9 mouse cellular contexts compared by ENCODE assay signal in the genomic region with DNA sequence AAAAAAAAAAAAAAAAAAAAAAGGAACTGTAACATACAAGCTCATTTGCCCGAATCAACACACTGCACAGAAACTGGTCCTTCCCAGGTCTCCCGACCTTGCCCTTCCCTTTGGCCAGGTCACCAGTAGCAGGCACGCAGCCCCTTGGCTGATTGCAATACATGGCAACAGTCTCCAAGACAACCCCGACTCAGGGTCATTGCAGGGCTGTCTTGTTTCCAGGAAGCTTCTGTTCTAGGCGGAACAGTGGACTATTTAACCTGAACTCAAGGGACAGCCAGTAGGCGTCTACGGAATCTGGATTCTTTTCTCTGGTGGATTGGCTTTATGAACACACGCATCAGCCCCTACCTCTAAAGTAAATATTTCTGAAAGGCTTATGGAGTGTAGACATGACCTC.
DNase-seq lines count a peak whose midpoint lies in the region; ATAC-seq lines count a peak whose summit lies in the region.
"Had no signal": no experiment of that assay in that cellular context is flagged by ENCODE, and none has a peak within 500 bp of the region (broad histone marks: within the 10 kb centered on the region; RNA-seq: fewer than 3 reads in every experiment).

No protein-coding gene starts in this region.

- no peak overlapping the region for H3K27ac ChIP-seq in forebrain, embryonic 10.5 days
- H3K27ac ChIP-seq in forebrain, embryonic 11.5 days (ENCODE audit: low read depth, low read length), result no peak overlapping the region
- H3K27ac ChIP-seq in heart, embryonic 11.5 days (ENCODE audit: low read depth, low read length), result peak overlapping the region; percentile 85
- H3K27ac ChIP-seq in limb, embryonic 10.5 days, result no peak overlapping the region
- peak overlapping the region; percentile 11; the same call in 1 of the 2 replicates for H3K27ac ChIP-seq in stomach, embryonic 15.5 days
- H3K27ac ChIP-seq: limb, embryonic 12.5 days had no signal

- peaks cover 17% of the 10 kb centered on the region for H3K4me1 ChIP-seq in forebrain, embryonic 10.5 days
- no peaks in the 10 kb centered on the region for H3K4me1 ChIP-seq in forebrain, embryonic 11.5 days (replicated peaks; ENCODE audit: control insufficient read depth, insufficient read depth, low read length)
- H3K4me1 ChIP-seq in heart, embryonic 11.5 days (ENCODE audit: control insufficient read depth, insufficient read depth, low read length), result peaks cover 10% of the 10 kb centered on the region
- peaks cover 3% of the 10 kb centered on the region for H3K4me1 ChIP-seq in limb, embryonic 10.5 days
- peaks cover 10% of the 10 kb centered on the region; the same call in 1 of the 2 replicates for H3K4me1 ChIP-seq in stomach, embryonic 15.5 days
- H3K4me1 ChIP-seq: limb, embryonic 12.5 days had no signal

- DNase-seq in forebrain, embryonic 10.5 days (ENCODE audit: extremely low spot score, low spot score), result peak; percentile 20
- no peak for DNase-seq in forebrain, embryonic 11.5 days (ENCODE audit: low spot score)
- DNase-seq in adrenal gland, adult 8-10 months, result peak; percentile 69
- peak; percentile 35 for DNase-seq in limb, embryonic 10.5 days (ENCODE audit: low spot score)
- no peak for DNase-seq in left cerebral cortex, postnatal 4 days
- no peak for DNase-seq in frontal cortex, adult 2 months (ENCODE audit: extremely low spot score in 1 of 2, low spot score in 1 of 2)

- 60% methylated on average over 8 of the region's 8 CpGs for WGBS in forebrain, embryonic 10.5 days
- WGBS in forebrain, embryonic 11.5 days, result 59% methylated on average over 8 of the region's 8 CpGs
- 19% methylated on average over 8 of the region's 8 CpGs for WGBS in heart, embryonic 11.5 days (ENCODE audit: insufficient replicate concordance)
- WGBS in limb, embryonic 10.5 days, result 43% methylated on average over 8 of the region's 8 CpGs
- 13% methylated on average over 8 of the region's 8 CpGs for WGBS in stomach, embryonic 15.5 days

- ATAC-seq in forebrain, embryonic 11.5 days (replicated peaks; ENCODE audit: low FRiP score), result no peak
- no peak for ATAC-seq in heart, embryonic 11.5 days (replicated peaks; ENCODE audit: insufficient number of reproducible peaks, low FRiP score, low TSS enrichment)
- peak; percentile 58; the same call in 1 of the 2 replicates for ATAC-seq in stomach, embryonic 15.5 days (ENCODE audit: insufficient read depth, low FRiP score, low read depth)

- no peak overlapping the region for H3K4me2 ChIP-seq in forebrain, embryonic 11.5 days (ENCODE audit: low read depth, low read length, severe bottlenecking)
- 0 out of 2 replicates have a peak overlapping the region, but pooled peaks have one; percentile 7 for H3K4me2 ChIP-seq in heart, embryonic 11.5 days
- H3K4me2 ChIP-seq in stomach, embryonic 15.5 days, result 0 out of 2 replicates have a peak overlapping the region, but pooled peaks have one; percentile 19
- H3K4me2 ChIP-seq: limb, embryonic 12.5 days had no signal

- no peaks in the 10 kb centered on the region for H3K9me3 ChIP-seq in forebrain, embryonic 10.5 days
- H3K9me3 ChIP-seq in forebrain, embryonic 11.5 days (ENCODE audit: control insufficient read depth, low read length), result no peaks in the 10 kb centered on the region
- no peaks in the 10 kb centered on the region for H3K9me3 ChIP-seq in heart, embryonic 11.5 days (replicated peaks; ENCODE audit: control insufficient read depth, low read length)
- no peaks in the 10 kb centered on the region for H3K9me3 ChIP-seq in limb, embryonic 10.5 days (replicated peaks)
- H3K9me3 ChIP-seq in stomach, embryonic 15.5 days, result no peaks in the 10 kb centered on the region

- H3K4me3 ChIP-seq in forebrain, embryonic 10.5 days, result no peak overlapping the region
- no peak overlapping the region for H3K4me3 ChIP-seq in forebrain, embryonic 11.5 days (ENCODE audit: low read depth, low read length)
- no peak overlapping the region for H3K4me3 ChIP-seq in heart, embryonic 11.5 days (ENCODE audit: low read depth, low read length)
- H3K4me3 ChIP-seq in limb, embryonic 10.5 days, result no peak overlapping the region
- no peak overlapping the region for H3K4me3 ChIP-seq in stomach, embryonic 15.5 days (replicated peaks)
- H3K4me3 ChIP-seq: limb, embryonic 12.5 days had no signal

- no peaks in the 10 kb centered on the region for H3K36me3 ChIP-seq in forebrain, embryonic 10.5 days (replicated peaks)
- no peaks in the 10 kb centered on the region for H3K36me3 ChIP-seq in forebrain, embryonic 11.5 days (ENCODE audit: control insufficient read depth, insufficient read depth, low read length)
- H3K36me3 ChIP-seq in heart, embryonic 11.5 days (ENCODE audit: control insufficient read depth, insufficient read depth, low read length), result no peaks in the 10 kb centered on the region
- H3K36me3 ChIP-seq in limb, embryonic 10.5 days, result no peaks in the 10 kb centered on the region
- no peaks in the 10 kb centered on the region for H3K36me3 ChIP-seq in stomach, embryonic 15.5 days
- H3K36me3 ChIP-seq: limb, embryonic 12.5 days had no signal

- no peak overlapping the region for H3K9ac ChIP-seq in forebrain, embryonic 11.5 days (ENCODE audit: low read length)
- H3K9ac ChIP-seq in heart, embryonic 11.5 days (ENCODE audit: low read depth, low read length), result no peak overlapping the region
- H3K9ac ChIP-seq in stomach, embryonic 15.5 days, result no peak overlapping the region
- H3K9ac ChIP-seq: limb, embryonic 12.5 days had no signal

- intact Hi-C loops in left cerebral cortex, postnatal 4 days (cut with DNase I), result no loop called here

- H3K27me3 ChIP-seq in forebrain, embryonic 10.5 days (ENCODE audit: poor library complexity, severe bottlenecking), result no peaks in the 10 kb centered on the region
- no peaks in the 10 kb centered on the region for H3K27me3 ChIP-seq in forebrain, embryonic 11.5 days (ENCODE audit: control insufficient read depth, insufficient read depth, low read length)
- no peaks in the 10 kb centered on the region for H3K27me3 ChIP-seq in heart, embryonic 11.5 days (ENCODE audit: control insufficient read depth, insufficient read depth, low read length)
- H3K27me3 ChIP-seq in limb, embryonic 10.5 days (ENCODE audit: low read depth, poor library complexity, severe bottlenecking), result no peaks in the 10 kb centered on the region
- H3K27me3 ChIP-seq in stomach, embryonic 15.5 days (replicated peaks), result no peaks in the 10 kb centered on the region
- H3K27me3 ChIP-seq: limb, embryonic 12.5 days had no signal

Comparison
In these comparisons a context has a peak if more than half of its experiments do, and no peak if none do; other contexts are left out.
1. DNase-seq: peak in forebrain, embryonic 10.5 days (single experiment), adrenal gland, adult 8-10 months (single experiment) and limb, embryonic 10.5 days (single experiment); none in forebrain, embryonic 11.5 days (single experiment), left cerebral cortex, postnatal 4 days (single experiment) and frontal cortex, adult 2 months (0 of 2).
2. H3K27ac ChIP-seq: peak in heart, embryonic 11.5 days (single experiment) and stomach, embryonic 15.5 days (single experiment); none in forebrain, embryonic 10.5 days (single experiment), forebrain, embryonic 11.5 days (single experiment) and limb, embryonic 10.5 days (single experiment).